Mouse (Mus musculus): ENCODE data around the gene Wsb2. TPM values are rescaled to one million over a fixed set of nuclear protein-coding genes. Genes with fewer than 3 reads are reported as not detected.
A peak's percentile ranks its signal among the peaks of the same experiment; 100 is the strongest.

The Wsb2 gene
- polyA plus RNA-seq, 1 experiment from 2014 or later = 242 TPM

DNA sequence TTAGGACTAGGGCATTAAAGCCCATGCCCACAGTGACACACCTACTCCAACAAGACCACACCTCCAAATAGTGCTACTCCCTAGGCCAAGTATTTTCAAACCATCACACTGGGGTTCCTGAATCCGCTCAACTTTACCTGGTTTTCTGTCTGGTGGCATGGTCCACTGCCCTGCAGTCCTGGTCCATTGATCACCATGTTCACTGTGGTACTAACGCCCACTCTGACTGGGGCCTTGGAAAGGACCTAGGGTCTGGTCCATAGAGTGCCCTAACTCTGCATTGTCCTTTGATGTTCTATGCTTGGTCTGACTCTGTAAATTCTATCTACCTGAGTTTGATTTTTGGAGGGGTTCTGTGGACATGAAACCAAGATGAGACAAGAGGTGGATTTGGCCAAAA lies 9.3 kb upstream of the Wsb2 start:
- H3K36me3 ChIP-seq (ENCODE audit: control insufficient read depth, insufficient read depth, low read length) = no peaks in the 10 kb centered on the region
- H3K4me1 ChIP-seq (ENCODE audit: control insufficient read depth, insufficient read depth, low read length) = no peaks in the 10 kb centered on the region
- no peaks in the 10 kb centered on the region for H3K27me3 ChIP-seq (ENCODE audit: control insufficient read depth, insufficient read depth, low read length)
- no peaks in the 10 kb centered on the region for H3K9me3 ChIP-seq (ENCODE audit: control insufficient read depth, low read length)
- peak overlapping the region; percentile 14; the same call in 1 of the 2 replicates for H3K4me2 ChIP-seq (ENCODE audit: low read length)
- DNase-seq (no peak), ATAC-seq (ENCODE audit: low FRiP score, low TSS enrichment) (no peak)
- no peak overlapping the region for H3K4me3 ChIP-seq (replicated peaks; ENCODE audit: low read depth, low read length)
- H3K9ac ChIP-seq (replicated peaks; ENCODE audit: low read length) = no peak overlapping the region
- H3K27ac ChIP-seq (replicated peaks; ENCODE audit: low read depth, low read length) = no peak overlapping the region
- 87% methylated on average over 2 of the region's 2 CpGs for WGBS

DNA sequence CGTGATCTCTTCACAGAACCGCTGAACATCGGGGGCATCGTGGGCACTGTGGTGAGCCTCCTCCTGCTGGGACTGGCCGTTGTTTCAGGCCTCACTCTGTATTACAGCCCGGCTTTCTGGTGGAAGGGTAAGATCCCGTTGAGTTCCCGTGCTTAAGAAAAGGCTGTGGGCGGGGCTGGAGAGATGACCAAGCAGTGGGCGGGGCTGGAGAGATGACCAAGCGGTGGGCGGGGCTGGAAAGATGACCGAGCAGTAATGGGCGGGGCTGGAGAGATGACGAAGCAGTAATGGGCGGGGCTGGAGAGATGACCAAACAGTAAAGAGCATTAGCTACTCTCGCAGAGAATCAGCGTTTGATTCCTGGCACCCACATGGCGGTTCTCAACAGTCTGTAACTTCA lies 8.8 kb upstream of the Wsb2 start:
- no peaks in the 10 kb centered on the region for H3K9me3 ChIP-seq (ENCODE audit: control insufficient read depth, low read length)
- peak; percentile 77 for DNase-seq
- no peaks in the 10 kb centered on the region for H3K36me3 ChIP-seq (ENCODE audit: control insufficient read depth, insufficient read depth, low read length)
- peak overlapping the region; percentile 14; the same call in 1 of the 2 replicates for H3K4me2 ChIP-seq (ENCODE audit: low read length)
- no peak overlapping the region for H3K27ac ChIP-seq (replicated peaks; ENCODE audit: low read depth, low read length)
- no peaks in the 10 kb centered on the region for H3K4me1 ChIP-seq (ENCODE audit: control insufficient read depth, insufficient read depth, low read length)
- no peaks in the 10 kb centered on the region for H3K27me3 ChIP-seq (ENCODE audit: control insufficient read depth, insufficient read depth, low read length)
- H3K4me3 ChIP-seq (replicated peaks; ENCODE audit: low read depth, low read length) = no peak overlapping the region
- 28% methylated on average over 19 of the region's 19 CpGs for WGBS
- H3K9ac ChIP-seq (replicated peaks; ENCODE audit: low read length) = no peak overlapping the region
- peak; percentile 46; the same call in 1 of the 2 replicates for ATAC-seq (ENCODE audit: low FRiP score, low TSS enrichment)

DNA sequence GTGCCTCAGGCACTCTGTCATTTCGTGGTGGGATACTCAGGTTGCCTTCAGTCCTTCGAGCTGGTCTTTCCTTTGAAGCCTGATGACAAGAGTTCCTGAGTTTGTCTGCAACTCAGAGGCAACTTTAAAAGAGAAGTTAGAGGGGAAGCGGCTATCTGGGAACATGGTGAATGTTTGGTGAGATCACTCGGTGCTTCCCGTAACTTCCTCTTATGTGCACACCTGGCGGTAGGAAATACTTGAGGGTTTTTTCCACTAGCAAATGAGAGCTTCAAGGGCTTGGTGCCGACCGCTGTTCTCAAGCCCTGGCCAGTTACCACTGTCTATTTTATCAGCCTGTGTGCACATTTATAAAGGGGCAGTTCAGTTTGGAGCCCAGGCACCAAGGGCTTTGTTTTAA lies 3.0 kb upstream of the Wsb2 start:
- H3K4me2 ChIP-seq (ENCODE audit: low read length) = no peak overlapping the region
- H3K4me1 ChIP-seq (ENCODE audit: control insufficient read depth, insufficient read depth, low read length) = peaks cover 16% of the 10 kb centered on the region
- ATAC-seq (ENCODE audit: low FRiP score, low TSS enrichment) = no peak
- no peak for DNase-seq
- 81% methylated on average over 8 of the region's 8 CpGs for WGBS
- H3K27me3 ChIP-seq (ENCODE audit: control insufficient read depth, insufficient read depth, low read length) = no peaks in the 10 kb centered on the region
- H3K9ac ChIP-seq (replicated peaks; ENCODE audit: low read length) = no peak overlapping the region
- no peak overlapping the region for H3K4me3 ChIP-seq (replicated peaks; ENCODE audit: low read depth, low read length)
- H3K27ac ChIP-seq (replicated peaks; ENCODE audit: low read depth, low read length) = no peak overlapping the region
- no peaks in the 10 kb centered on the region for H3K36me3 ChIP-seq (ENCODE audit: control insufficient read depth, insufficient read depth, low read length)
- H3K9me3 ChIP-seq (ENCODE audit: control insufficient read depth, low read length) = no peaks in the 10 kb centered on the region

DNA sequence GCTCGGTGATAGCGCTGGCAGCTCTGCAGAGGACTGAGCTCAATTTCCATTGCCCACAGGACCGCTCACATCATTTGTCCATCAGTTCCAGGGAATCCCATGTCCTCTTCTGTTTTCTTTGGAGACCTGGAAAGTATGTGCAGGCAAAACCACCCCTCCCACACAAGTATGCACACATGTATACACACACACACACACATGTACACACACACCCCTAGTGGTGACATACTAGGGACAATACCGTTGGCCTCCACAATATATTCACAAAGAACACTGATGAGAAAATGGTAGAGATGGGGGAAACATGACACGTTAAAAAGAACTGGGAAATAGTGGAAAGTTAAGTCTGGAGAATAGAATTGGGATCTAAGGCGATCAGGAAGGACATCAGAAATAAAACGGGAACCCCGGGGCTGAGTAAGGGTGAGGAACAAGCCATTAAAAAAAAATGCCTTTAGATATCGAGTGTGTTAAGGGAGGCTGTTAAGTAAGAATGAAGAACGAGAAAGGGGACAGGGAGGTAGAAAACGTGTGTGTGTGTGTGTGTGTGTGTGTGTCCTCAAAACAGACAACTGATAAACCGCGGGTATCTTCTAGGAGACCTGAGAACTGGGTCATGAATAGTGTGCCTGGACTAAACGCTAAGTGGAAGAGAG lies 1.3 kb upstream of the Wsb2 start:
- H3K36me3 ChIP-seq (ENCODE audit: control insufficient read depth, insufficient read depth, low read length) = no peaks in the 10 kb centered on the region
- peak overlapping the region; percentile 98; the same call in 1 of the 2 replicates for H3K4me3 ChIP-seq (replicated peaks; ENCODE audit: low read depth, low read length)
- H3K4me2 ChIP-seq (ENCODE audit: low read length) = peak overlapping the region; percentile 91
- H3K9me3 ChIP-seq (ENCODE audit: control insufficient read depth, low read length) = no peaks in the 10 kb centered on the region
- no peaks in the 10 kb centered on the region for H3K27me3 ChIP-seq (ENCODE audit: control insufficient read depth, insufficient read depth, low read length)
- WGBS = 56% methylated on average over 14 of the region's 14 CpGs
- DNase-seq = peak; percentile 28
- 0 out of 2 replicates have a peak overlapping the region, but pooled peaks have one; percentile 96 for H3K9ac ChIP-seq (replicated peaks; ENCODE audit: low read length)
- ATAC-seq (ENCODE audit: low FRiP score, low TSS enrichment) = no peak
- H3K27ac ChIP-seq (replicated peaks; ENCODE audit: low read depth, low read length) = no peak overlapping the region
- peaks cover 31% of the 10 kb centered on the region for H3K4me1 ChIP-seq (ENCODE audit: control insufficient read depth, insufficient read depth, low read length)

DNA sequence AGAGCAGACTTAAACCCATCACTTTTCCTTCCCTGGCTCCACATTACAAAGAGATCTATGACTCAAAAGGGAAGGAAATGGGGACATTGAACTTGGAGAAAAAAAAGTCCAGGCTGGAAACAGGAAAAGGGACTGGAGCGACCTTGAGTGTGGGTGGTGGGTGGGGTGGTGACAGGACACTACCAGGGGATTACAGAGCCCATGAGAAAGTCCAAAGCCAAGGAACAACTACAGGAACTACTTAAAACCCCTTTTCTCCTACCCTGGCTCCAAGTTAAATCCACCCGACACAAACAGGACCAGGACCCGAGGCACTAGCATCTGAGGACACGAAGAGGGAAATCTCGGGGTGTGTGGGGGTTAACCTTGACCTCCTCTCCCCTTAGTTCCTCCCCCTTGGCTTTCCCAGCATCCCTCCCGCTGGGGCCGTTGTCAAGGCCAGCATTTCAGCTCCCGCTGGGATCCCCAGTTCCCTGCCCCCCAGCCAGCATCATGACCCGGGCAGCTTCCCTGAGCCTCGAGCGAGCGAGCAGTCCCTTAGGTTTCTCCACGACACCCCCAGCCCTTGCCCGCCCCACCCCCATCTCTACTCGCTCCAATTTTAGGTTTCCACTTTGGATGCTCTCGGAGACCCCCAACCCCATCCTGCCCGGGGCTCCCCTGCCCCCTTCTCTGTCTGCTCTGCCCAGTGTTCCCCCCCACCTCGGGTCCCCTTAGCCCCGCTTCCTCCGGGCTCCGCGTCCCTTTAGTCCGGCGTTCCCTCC lies 557 bp upstream of the Wsb2 start:
- Histone ChIP-seq H3K4me3 (replicated peaks; ENCODE audit: low read depth, low read length) (peak overlapping the region; percentile 98), H3K27ac (replicated peaks; ENCODE audit: low read depth, low read length) (peak overlapping the region; percentile 89), H3K4me1 (ENCODE audit: control insufficient read depth, insufficient read depth, low read length) (peaks cover 34% of the 10 kb centered on the region), H3K36me3 (ENCODE audit: control insufficient read depth, insufficient read depth, low read length) (no peaks in the 10 kb centered on the region), H3K27me3 (ENCODE audit: control insufficient read depth, insufficient read depth, low read length) (no peaks in the 10 kb centered on the region), H3K9ac (replicated peaks; ENCODE audit: low read length) (peak overlapping the region; percentile 96), H3K9me3 (ENCODE audit: control insufficient read depth, low read length) (no peaks in the 10 kb centered on the region), H3K4me2 (ENCODE audit: low read length) (peak overlapping the region; percentile 91)
- peak; percentile 66 for DNase-seq
- ATAC-seq (ENCODE audit: low FRiP score, low TSS enrichment) = peak; percentile 63
- WGBS = 0% methylated on average over 24 of the region's 24 CpGs

DNA sequence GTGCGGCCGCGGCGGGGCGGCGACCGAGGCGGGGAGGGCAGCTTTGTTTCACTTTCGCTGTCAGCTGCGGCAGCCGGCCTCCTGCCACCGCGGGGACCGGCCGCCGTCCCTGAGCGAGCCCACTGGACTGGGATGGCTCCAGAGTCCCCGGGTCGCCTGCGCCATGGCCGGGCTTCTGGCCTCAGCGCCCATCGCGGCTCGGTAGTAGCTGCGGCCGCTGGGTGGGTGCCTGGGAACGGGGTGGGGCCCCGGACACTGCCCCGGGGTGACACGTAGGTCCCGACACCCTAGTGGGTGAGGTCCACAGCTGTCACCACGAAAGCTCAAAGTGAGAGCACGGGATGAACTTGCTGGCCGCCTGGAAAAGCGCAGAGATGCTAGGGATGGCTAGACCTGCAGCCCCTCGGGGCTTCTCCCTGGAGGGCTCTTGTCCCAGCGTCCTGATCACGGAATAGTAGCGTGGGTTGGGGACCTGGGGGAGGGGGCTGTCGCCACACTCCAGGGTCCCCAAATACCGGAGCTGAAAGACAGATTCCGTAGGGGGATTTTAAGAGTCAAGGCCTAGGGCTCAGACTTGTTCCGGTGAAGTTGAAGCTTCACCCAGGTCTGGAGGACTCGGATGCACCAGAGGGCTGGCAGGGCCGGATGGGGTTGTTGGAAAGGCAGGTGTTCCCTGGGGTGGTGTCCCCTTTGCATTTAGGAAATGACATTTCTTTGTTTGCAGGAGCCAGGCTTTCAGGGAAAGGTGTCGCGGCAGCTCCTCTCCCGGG lies 559 bp downstream of the Wsb2 start:
- H3K9me3 ChIP-seq (ENCODE audit: control insufficient read depth, low read length) = no peaks in the 10 kb centered on the region
- under 1% methylated on average over 45 of the region's 49 CpGs for WGBS
- H3K4me3 ChIP-seq (replicated peaks; ENCODE audit: low read depth, low read length) = peak overlapping the region; percentile 98
- no peaks in the 10 kb centered on the region for H3K27me3 ChIP-seq (ENCODE audit: control insufficient read depth, insufficient read depth, low read length)
- peaks cover 34% of the 10 kb centered on the region for H3K4me1 ChIP-seq (ENCODE audit: control insufficient read depth, insufficient read depth, low read length)
- peak; percentile 56 for ATAC-seq (ENCODE audit: low FRiP score, low TSS enrichment)
- peak; percentile 59 for DNase-seq
- peak overlapping the region; percentile 96 for H3K9ac ChIP-seq (replicated peaks; ENCODE audit: low read length)
- peak overlapping the region; percentile 91 for H3K4me2 ChIP-seq (ENCODE audit: low read length)
- peak overlapping the region; percentile 89 for H3K27ac ChIP-seq (replicated peaks; ENCODE audit: low read depth, low read length)
- H3K36me3 ChIP-seq (ENCODE audit: control insufficient read depth, insufficient read depth, low read length) = no peaks in the 10 kb centered on the region

DNA sequence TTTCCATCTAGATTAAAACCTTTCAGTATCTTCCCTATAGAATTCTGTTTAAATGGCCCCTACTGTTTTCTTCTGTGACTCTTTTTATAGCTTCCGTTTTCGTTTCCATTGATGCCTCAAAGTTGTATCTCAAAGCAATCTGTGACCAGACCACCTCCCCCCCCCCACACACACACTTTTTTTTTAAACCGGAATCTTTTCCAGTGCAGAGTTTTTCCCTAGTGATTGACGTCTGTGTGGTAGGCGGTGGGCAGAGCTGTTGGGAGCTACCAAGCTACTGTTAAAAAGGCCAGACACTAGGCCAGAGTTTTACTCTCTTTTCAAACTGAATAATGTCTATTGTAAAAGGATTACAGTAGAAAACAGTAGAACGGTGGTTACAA lies 1.1 kb downstream of the Wsb2 start:
- peak; percentile 30 for DNase-seq
- peak overlapping the region; percentile 89 for H3K27ac ChIP-seq (replicated peaks; ENCODE audit: low read depth, low read length)
- ATAC-seq (ENCODE audit: low FRiP score, low TSS enrichment) = no peak
- peak overlapping the region; percentile 91 for H3K4me2 ChIP-seq (ENCODE audit: low read length)
- no peaks in the 10 kb centered on the region for H3K9me3 ChIP-seq (ENCODE audit: control insufficient read depth, low read length)
- H3K9ac ChIP-seq (replicated peaks; ENCODE audit: low read length) = peak overlapping the region; percentile 96
- no peaks in the 10 kb centered on the region for H3K36me3 ChIP-seq (ENCODE audit: control insufficient read depth, insufficient read depth, low read length)
- peaks cover 34% of the 10 kb centered on the region for H3K4me1 ChIP-seq (ENCODE audit: control insufficient read depth, insufficient read depth, low read length)
- no peaks in the 10 kb centered on the region for H3K27me3 ChIP-seq (ENCODE audit: control insufficient read depth, insufficient read depth, low read length)
- 4% methylated on average over 6 of the region's 6 CpGs for WGBS
- H3K4me3 ChIP-seq (replicated peaks; ENCODE audit: low read depth, low read length) = peak overlapping the region; percentile 98

DNA sequence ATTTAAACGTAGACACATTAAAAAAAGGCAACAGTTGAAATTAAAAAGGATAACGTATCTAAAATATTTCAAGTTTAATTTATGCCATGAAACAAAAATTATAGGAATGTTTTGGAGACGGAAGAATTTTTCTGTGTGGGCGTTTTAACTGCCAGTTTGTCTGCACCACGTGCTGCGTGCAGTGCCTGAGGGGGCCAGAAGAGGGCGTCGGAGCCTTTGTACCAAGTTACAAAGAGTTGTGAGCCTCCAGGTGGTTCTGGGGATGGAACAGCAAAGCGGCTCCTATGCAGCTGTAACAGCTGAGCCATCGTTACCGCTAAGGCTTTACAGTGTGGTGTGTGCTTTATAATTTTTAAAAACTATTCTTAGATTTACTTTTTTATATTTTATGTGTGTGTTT lies 1.6 kb downstream of the Wsb2 start:
- no peaks in the 10 kb centered on the region for H3K27me3 ChIP-seq (ENCODE audit: control insufficient read depth, insufficient read depth, low read length)

More for the DNA sequence above, 1.6 kb downstream of the Wsb2 start:
- ATAC-seq (ENCODE audit: low FRiP score, low TSS enrichment) (no peak), DNase-seq (peak; percentile 83)
- Histone ChIP-seq H3K4me2 (ENCODE audit: low read length) (peak overlapping the region; percentile 91), H3K9me3 (ENCODE audit: control insufficient read depth, low read length) (no peaks in the 10 kb centered on the region), H3K36me3 (ENCODE audit: control insufficient read depth, insufficient read depth, low read length) (peaks cover 2% of the 10 kb centered on the region), H3K9ac (replicated peaks; ENCODE audit: low read length) (no peak overlapping the region), H3K4me1 (ENCODE audit: control insufficient read depth, insufficient read depth, low read length) (peaks cover 34% of the 10 kb centered on the region), H3K4me3 (replicated peaks; ENCODE audit: low read depth, low read length) (peak overlapping the region; percentile 98), H3K27ac (replicated peaks; ENCODE audit: low read depth, low read length) (no peak overlapping the region; the same call in 1 of the 2 replicates)
- 39% methylated on average over 11 of the region's 11 CpGs for WGBS

Data from midbrain, embryonic 14.5 days (tissue).